Mouse (Mus musculus) myocyte (in vitro differentiated cells): Measurements from ENCODE around the gene Klhl25. TPM values are rescaled to one million over a fixed set of nuclear protein-coding genes. Genes with fewer than 3 reads are reported as not detected.

Experiments
- H3K27me3 ChIP-seq: one replicate; pipeline ENCODE4 v1.6.1; 2011; ENCODE audit not compliant: control insufficient read depth, insufficient read depth, insufficient read length
- H3K36me3 ChIP-seq: one replicate; pipeline ENCODE4 v1.6.1; 2011; ENCODE audit not compliant: control insufficient read depth, insufficient read depth
- H3K4me2 ChIP-seq: one replicate; pipeline ENCODE4 v1.6.1; 2011; ENCODE audit warnings: low read depth, control low read depth
- H3K4me3 ChIP-seq: one replicate; pipeline ENCODE4 v1.5.1; 2011; ENCODE audit warnings: mild to moderate bottlenecking, control low read depth, moderate library complexity
- H3K79me2 ChIP-seq: one replicate; pipeline ENCODE4 v1.6.1; 2011; ENCODE audit not compliant: control insufficient read depth, insufficient read depth
- H3ac ChIP-seq: one replicate; pipeline ENCODE4 v1.6.1; 2011; ENCODE audit not compliant: control insufficient read depth, insufficient read length
- CEBPB ChIP-seq: IDR thresholded peaks from 2 replicates; pipeline ENCODE4 v1.6.1; 2011; ENCODE audit warnings: mild to moderate bottlenecking, moderate library complexity; ENCODE audit not compliant: poor library complexity, insufficient read depth, severe bottlenecking
- E2F4 ChIP-seq: IDR thresholded peaks from one replicate; pipeline ENCODE4 v1.6.1; 2011; ENCODE audit warnings: mild to moderate bottlenecking, control low read depth, moderate library complexity; ENCODE audit not compliant: insufficient read depth
- MAX ChIP-seq: IDR thresholded peaks from one replicate; pipeline ENCODE4 v1.6.1; 2011; ENCODE audit warnings: low read depth, mild to moderate bottlenecking, control low read depth
- MYOD1 ChIP-seq, 3 experiments: IDR thresholded peaks; one replicate each; pipeline ENCODE4 v1.6.1; 2011; ENCODE audit warnings: control low read depth in 2 of 3, low read depth in 2 of 3, mild to moderate bottlenecking in 2 of 3, moderate library complexity in 1 of 3; ENCODE audit not compliant: insufficient read length in 2 of 3, control insufficient read depth in 1 of 3
- MYOG ChIP-seq, 3 experiments: IDR thresholded peaks; one replicate each; pipeline ENCODE4 v1.6.1; 2011; ENCODE audit warnings: control low read depth in 2 of 3, low read depth in 2 of 3, mild to moderate bottlenecking in 2 of 3; ENCODE audit not compliant: insufficient read length in 2 of 3, control insufficient read depth in 1 of 3, insufficient read depth in 1 of 3
- POLR2A ChIP-seq: IDR thresholded peaks from one replicate; pipeline ENCODE4 v1.6.1; 2011; ENCODE audit warnings: low read depth, mild to moderate bottlenecking, control low read depth, moderate library complexity; ENCODE audit not compliant: insufficient read length
- POLR2AphosphoS2 ChIP-seq: IDR thresholded peaks from one replicate; pipeline ENCODE4 v1.6.1; 2011; ENCODE audit warnings: low read depth, control low read depth; ENCODE audit not compliant: insufficient read length
- REST ChIP-seq: IDR thresholded peaks from one replicate; pipeline ENCODE4 v1.6.1; 2011; ENCODE audit warnings: mild to moderate bottlenecking, control low read depth, moderate library complexity; ENCODE audit not compliant: insufficient read depth, insufficient read length
- SRF ChIP-seq: IDR thresholded peaks from one replicate; pipeline ENCODE4 v1.6.1; 2011; ENCODE audit warnings: low read depth; ENCODE audit not compliant: control insufficient read depth, insufficient read length
- TCF12 ChIP-seq: IDR thresholded peaks from one replicate; pipeline ENCODE4 v1.6.1; 2011; ENCODE audit warnings: mild to moderate bottlenecking, control low read depth; ENCODE audit not compliant: poor library complexity, insufficient read depth, severe bottlenecking
- TCF3 ChIP-seq: IDR thresholded peaks from one replicate; pipeline ENCODE4 v1.6.1; 2011; ENCODE audit warnings: low read depth, control low read depth; ENCODE audit not compliant: insufficient read length
- USF1 ChIP-seq: IDR thresholded peaks from one replicate; pipeline ENCODE4 v1.6.1; 2011; ENCODE audit warnings: low read depth, mild to moderate bottlenecking, control low read depth, moderate library complexity
- polyA plus RNA-seq: library from polyadenylated mRNA; unstranded; fragments of >200 nt; fragmentation: generic; extraction: Trizol; gene quantifications from one replicate; pipeline ENCODE4 v1.2.1, GENCODE M21; 2012; ENCODE audit warnings: missing spikeins

The Klhl25 gene
- polyA plus RNA-seq, 1 experiment: 14.6 TPM

GRCm38 (mm10) chr7:75806161-75806560, 41.9 kb upstream of the Klhl25 start:
- TF ChIP-seq CEBPB: no peak
- TF ChIP-seq POLR2AphosphoS2: no peak
- TF ChIP-seq MAX: no peak
- TF ChIP-seq MYOD1 (IDR thresholded peaks at IDR 0.05; ENCODE audit: control insufficient read depth in 1 of 3, insufficient read length in 2 of 3, low read depth in 2 of 3): no peak
- no peak for TF ChIP-seq POLR2A
- no peak for TF ChIP-seq TCF3
- no peak for TF ChIP-seq REST
- no peak for TF ChIP-seq MYOG (IDR thresholded peaks at IDR 0.05; ENCODE audit: control insufficient read depth in 1 of 3, insufficient read depth in 1 of 3, insufficient read length in 2 of 3, low read depth in 2 of 3)
- TF ChIP-seq E2F4: no peak
- no peak for TF ChIP-seq SRF
- no peak for TF ChIP-seq TCF12
- Histone ChIP-seq H3K27me3 (no peaks in the 10 kb centered on the region), H3ac (no peak overlapping the region), H3K4me3 (no peak overlapping the region), H3K36me3 (no peaks in the 10 kb centered on the region), H3K79me2 (no peaks in the 10 kb centered on the region), H3K4me2 (no peak overlapping the region)

DNA sequence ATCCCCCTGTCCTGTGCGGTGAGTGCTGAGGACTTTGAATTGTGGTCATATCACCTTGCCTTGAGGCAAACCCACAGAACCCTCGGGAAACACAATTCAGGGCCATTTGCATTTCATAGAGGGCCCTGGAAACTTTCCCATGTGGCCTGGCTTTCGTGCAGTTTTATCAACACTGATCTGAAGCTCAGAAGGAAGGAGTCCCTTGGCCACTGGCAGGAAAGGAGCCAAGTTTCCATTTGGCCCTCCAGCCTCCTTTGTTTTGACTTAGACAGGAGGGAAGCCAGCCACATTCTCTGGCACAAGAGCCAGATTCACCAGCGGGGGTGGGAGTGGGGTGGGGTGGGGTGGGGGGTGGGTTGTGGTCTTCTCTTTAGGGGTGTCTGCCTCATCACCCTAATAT, 41.4 kb upstream of the Klhl25 start:
- Histone ChIP-seq H3K36me3 (no peaks in the 10 kb centered on the region), H3ac (no peak overlapping the region), H3K79me2 (no peaks in the 10 kb centered on the region), H3K4me3 (no peak overlapping the region), H3K4me2 (no peak overlapping the region), H3K27me3 (no peaks in the 10 kb centered on the region)
- no peak for TF ChIP-seq POLR2AphosphoS2
- TF ChIP-seq POLR2A: no peak
- no peak for TF ChIP-seq USF1
- no peak for TF ChIP-seq REST
- no peak for TF ChIP-seq MYOG (IDR thresholded peaks at IDR 0.05; ENCODE audit: control insufficient read depth in 1 of 3, insufficient read depth in 1 of 3, insufficient read length in 2 of 3, low read depth in 2 of 3)
- no peak for TF ChIP-seq TCF12
- no peak for TF ChIP-seq SRF
- no peak for TF ChIP-seq MAX
- TF ChIP-seq E2F4: no peak
- TF ChIP-seq MYOD1 (IDR thresholded peaks at IDR 0.05; ENCODE audit: control insufficient read depth in 1 of 3, insufficient read length in 2 of 3, low read depth in 2 of 3): no peak

DNA sequence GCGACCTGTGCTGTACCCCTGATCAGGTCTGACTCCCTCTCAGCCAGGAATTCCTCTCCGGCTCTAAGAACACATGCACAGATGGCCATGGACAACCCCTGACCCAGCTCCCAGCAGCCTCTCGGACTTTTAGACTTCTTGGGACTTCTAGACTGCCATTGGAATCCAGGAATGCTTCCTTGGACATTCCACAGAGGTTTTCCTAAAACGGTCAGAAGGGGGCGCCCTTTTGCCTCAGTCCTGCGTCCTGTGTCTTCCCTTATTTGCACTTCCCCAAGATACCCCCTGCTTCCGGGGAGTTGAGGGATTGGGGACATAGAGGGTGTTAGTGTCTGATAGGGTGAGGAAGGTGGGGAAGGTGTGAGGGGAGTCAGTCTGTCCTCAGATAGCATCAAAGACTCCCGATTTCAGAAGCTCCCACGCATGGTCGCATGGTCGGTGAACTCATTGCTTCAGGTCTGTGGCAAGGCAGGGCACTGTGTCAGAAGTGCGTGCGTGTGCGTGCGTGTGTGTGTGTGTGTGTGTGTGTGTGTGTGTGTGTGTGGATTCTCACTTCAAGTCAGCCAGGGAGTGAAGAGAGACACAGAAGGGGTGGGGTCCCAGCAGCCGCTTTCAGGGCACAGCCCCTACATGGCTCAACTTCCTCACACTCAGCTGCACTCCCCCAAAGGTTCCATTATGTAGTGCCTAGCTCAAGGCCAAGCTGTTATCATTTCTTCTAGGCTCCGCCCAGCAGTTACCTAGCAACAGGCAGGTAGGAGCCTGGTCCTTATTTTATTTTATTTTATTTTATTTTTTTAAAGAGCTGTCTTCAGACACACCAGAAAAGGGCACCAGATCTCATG, 40.4 kb upstream of the Klhl25 start:
- Histone ChIP-seq H3K4me2 (no peak overlapping the region), H3K36me3 (no peaks in the 10 kb centered on the region), H3K4me3 (no peak overlapping the region), H3K27me3 (no peaks in the 10 kb centered on the region), H3K79me2 (no peaks in the 10 kb centered on the region), H3ac (no peak overlapping the region)
- TF ChIP-seq POLR2AphosphoS2 (no peak), POLR2A (no peak), E2F4 (no peak), REST (no peak), MYOD1 (IDR thresholded peaks at IDR 0.05; ENCODE audit: control insufficient read depth in 1 of 3, insufficient read length in 2 of 3, low read depth in 2 of 3) (no peak), TCF3 (no peak), SRF (no peak), MYOG (IDR thresholded peaks at IDR 0.05; ENCODE audit: control insufficient read depth in 1 of 3, insufficient read depth in 1 of 3, insufficient read length in 2 of 3, low read depth in 2 of 3) (no peak), MAX (no peak), CEBPB (no peak), TCF12 (no peak), USF1 (no peak)

DNA sequence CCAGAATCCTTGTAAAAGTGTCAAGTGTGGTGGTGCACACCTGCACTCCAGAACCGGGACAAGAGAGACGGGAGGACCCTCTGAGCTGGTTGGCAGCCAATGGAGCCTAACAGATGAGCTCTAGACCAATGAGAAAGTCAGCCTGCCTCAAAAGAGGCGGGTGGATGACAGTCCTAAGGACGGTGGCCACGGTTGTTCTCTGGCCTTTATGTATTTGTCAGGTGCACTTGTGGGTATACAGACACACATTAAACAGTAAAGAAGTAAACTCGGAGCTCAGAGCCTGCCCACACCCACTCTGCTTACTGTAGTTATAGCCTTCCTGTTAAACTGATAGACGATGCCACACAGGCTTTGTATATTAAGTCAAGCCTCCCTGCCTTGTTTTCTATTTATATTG, 27.4 kb upstream of the Klhl25 start:
- no peak overlapping the region for H3K4me2 ChIP-seq
- no peaks in the 10 kb centered on the region for H3K36me3 ChIP-seq
- TF ChIP-seq REST: no peak
- no peak for TF ChIP-seq E2F4
- no peak for TF ChIP-seq MAX
- TF ChIP-seq TCF12: no peak
- TF ChIP-seq MYOG (IDR thresholded peaks at IDR 0.05; ENCODE audit: control insufficient read depth in 1 of 3, insufficient read depth in 1 of 3, insufficient read length in 2 of 3, low read depth in 2 of 3): no peak
- no peak for TF ChIP-seq POLR2A
- no peak for TF ChIP-seq MYOD1 (IDR thresholded peaks at IDR 0.05; ENCODE audit: control insufficient read depth in 1 of 3, insufficient read length in 2 of 3, low read depth in 2 of 3)
- TF ChIP-seq CEBPB: no peak
- TF ChIP-seq POLR2AphosphoS2: no peak
- TF ChIP-seq TCF3: no peak
- TF ChIP-seq SRF: no peak
- H3K27me3 ChIP-seq: no peaks in the 10 kb centered on the region
- H3K4me3 ChIP-seq: no peak overlapping the region
- no peaks in the 10 kb centered on the region for H3K79me2 ChIP-seq
- no peak overlapping the region for H3ac ChIP-seq

GRCm38 (mm10) chr7:75822087-75822668, 25.9 kb upstream of the Klhl25 start:
- Histone ChIP-seq H3K4me2 (no peak overlapping the region), H3K79me2 (no peaks in the 10 kb centered on the region), H3ac (no peak overlapping the region), H3K27me3 (no peaks in the 10 kb centered on the region), H3K36me3 (no peaks in the 10 kb centered on the region), H3K4me3 (no peak overlapping the region)
- TF ChIP-seq TCF3 (no peak), E2F4 (no peak), SRF (no peak), MYOD1 (IDR thresholded peaks at IDR 0.05; ENCODE audit: control insufficient read depth in 1 of 3, insufficient read length in 2 of 3, low read depth in 2 of 3) (no peak), MAX (no peak), USF1 (no peak), POLR2A (no peak), POLR2AphosphoS2 (no peak), CEBPB (no peak)
